Mouse (Mus musculus) thymus, adult 2 months (tissue): ENCODE measurements at regions not wholly inside any gene's neighbourhood (a gene's known extent, or its start where the extent isn't known, plus 50 kb on each side); places are given as distances from the start of the nearest gene placed in this dataset.

Experiments used
- CTCF ChIP-seq: fragments of 200-500 bp; IDR thresholded peaks from 2 replicates; pipeline ENCODE4 v1.5.1; 2012; ENCODE audit warnings: mild to moderate bottlenecking, control low read depth, low read length, moderate library complexity, borderline replicate concordance; ENCODE audit not compliant: control insufficient read depth, poor library complexity, insufficient read depth; ENCODE audit errors: extremely low read depth
- POLR2A ChIP-seq: fragments of 200-500 bp; IDR thresholded peaks from 2 replicates; pipeline ENCODE4 v1.6.1; 2012; ENCODE audit warnings: mild to moderate bottlenecking, low read length, control low read depth, moderate library complexity; ENCODE audit not compliant: control insufficient read depth, poor library complexity, insufficient read depth; ENCODE audit errors: extremely low read depth

DNA sequence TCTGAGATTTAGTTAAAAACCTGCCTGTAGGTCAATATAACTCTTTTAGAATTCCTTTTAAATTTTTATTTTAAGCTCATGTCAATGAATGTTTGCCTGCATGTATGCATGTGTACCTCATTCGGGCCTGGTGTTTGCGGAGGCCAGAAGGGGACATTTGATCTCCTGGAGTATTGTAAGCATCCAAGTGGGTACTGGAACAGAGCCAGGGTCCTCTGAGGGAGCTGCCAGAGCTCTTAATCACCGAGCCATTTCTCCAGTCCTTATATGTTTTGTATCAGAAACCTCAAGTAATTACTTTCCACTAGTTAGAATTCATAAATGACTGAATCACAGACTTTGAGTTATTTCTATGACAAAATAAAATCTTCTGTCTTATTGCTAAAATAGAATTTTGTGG is 152.0 kb downstream of the Cdca7 start:
- no peak for TF ChIP-seq CTCF
- TF ChIP-seq POLR2A = no peak
